Mouse (Mus musculus): Measurements from ENCODE around the gene Prmt9.
A peak's percentile ranks its signal among the peaks of the same experiment; 100 is the strongest.

- TF ChIP-seq EP300 (IDR thresholded peaks at IDR 0.05; ENCODE audit: low read length) (no peak), USF1 (IDR thresholded peaks at IDR 0.05; ENCODE audit: low read depth, low read length) (no peak), CTCF (conservative IDR thresholded peaks at IDR 0.05 in 1 of 2, IDR thresholded peaks at IDR 0.05 in 1 of 2; ENCODE audit: low read depth in 2 of 2, low read length in 2 of 2) (peak; percentile 45 to 73; a peak in 3 of 4 replicates), ZC3H11A (IDR thresholded peaks at IDR 0.05; ENCODE audit: low read depth, low read length) (no peak; the same call in 1 of the 2 replicates), CHD2 (IDR thresholded peaks at IDR 0.05; ENCODE audit: low read length) (no peak), ZMIZ1 (IDR thresholded peaks at IDR 0.05; ENCODE audit: low read depth, low read length) (no peak), POLR2A (IDR thresholded peaks at IDR 0.05; ENCODE audit: low read depth, low read length) (no peak), TBP (conservative IDR thresholded peaks at IDR 0.05; ENCODE audit: low read depth, low read length) (no peak), POLR2AphosphoS2 (IDR thresholded peaks at IDR 0.05; ENCODE audit: low read depth, low read length) (no peak), UBTF (IDR thresholded peaks at IDR 0.05; ENCODE audit: low read depth, low read length) (no peak)
Measured at GRCm38 (mm10) chr8:77535026-77535595, 14.1 kb upstream of the Prmt9 start.
